Mouse (Mus musculus): Measurements from ENCODE around the gene Zcwpw1. TPM values are rescaled to one million over a fixed set of nuclear protein-coding genes. Genes with fewer than 3 reads are reported as not detected.

Gene Zcwpw1
- total and polyA plus RNA-seq, 3 experiments: 11.1 to 16.0 TPM; not detected in 1

DNA sequence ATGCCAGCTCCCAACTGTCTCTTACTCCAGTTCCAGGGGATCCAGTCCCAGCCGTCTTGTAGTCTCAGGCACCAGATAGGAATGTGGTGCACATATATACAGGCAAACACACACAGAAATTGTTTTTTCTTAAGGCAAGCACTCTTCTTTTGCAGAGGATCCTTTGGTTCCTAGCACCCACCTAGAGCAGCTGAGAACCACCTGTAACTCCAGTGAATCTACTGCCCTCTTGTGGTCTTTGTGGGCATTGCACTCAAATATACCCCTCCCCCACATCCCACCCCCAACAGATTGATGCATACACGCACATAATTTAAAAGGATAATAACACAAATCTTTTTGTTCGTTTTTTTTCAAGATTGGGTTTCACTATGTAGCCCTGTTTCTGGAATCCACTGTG lies 21.3 kb upstream of the Zcwpw1 start:
- no peak overlapping the region for H3K9ac ChIP-seq (ENCODE audit: control insufficient read depth, low read depth, low read length, poor library complexity, severe bottlenecking)
- no peaks in the 10 kb centered on the region for H3K79me2 ChIP-seq (ENCODE audit: control insufficient read depth, insufficient read depth, low read length, poor library complexity)
- no peaks in the 10 kb centered on the region for H3K36me3 ChIP-seq (ENCODE audit: control insufficient read depth in 1 of 2, insufficient read depth in 2 of 2, low read length in 2 of 2)
- TF ChIP-seq TCF12 (IDR thresholded peaks at IDR 0.05; ENCODE audit: low read depth, low read length) (no peak), SIN3A (IDR thresholded peaks at IDR 0.05; ENCODE audit: low read length) (no peak), GATA1 (IDR thresholded peaks at IDR 0.05; ENCODE audit: low read depth, low read length) (no peak), ZKSCAN1 (IDR thresholded peaks at IDR 0.05; ENCODE audit: low read depth, low read length) (no peak), MAX (IDR thresholded peaks at IDR 0.05; ENCODE audit: low read length) (no peak), SMC3 (IDR thresholded peaks at IDR 0.05; ENCODE audit: low read depth, low read length) (peak; percentile 72), MXI1 (IDR thresholded peaks at IDR 0.05; ENCODE audit: low read depth, low read length) (no peak), MAFK (IDR thresholded peaks at IDR 0.05; ENCODE audit: borderline replicate concordance, low read depth, low read length) (no peak), GABPA (IDR thresholded peaks at IDR 0.05; ENCODE audit: low read depth, low read length) (no peak), RAD21 (IDR thresholded peaks at IDR 0.05; ENCODE audit: low read depth, low read length) (peak; percentile 82), ETS1 (IDR thresholded peaks at IDR 0.05; ENCODE audit: low read depth, low read length) (no peak), NELFE (IDR thresholded peaks at IDR 0.05; ENCODE audit: low read depth, low read length) (no peak), MYC (IDR thresholded peaks at IDR 0.05; ENCODE audit: low read depth, low read length) (no peak), ZMIZ1 (IDR thresholded peaks at IDR 0.05; ENCODE audit: low read depth, low read length) (no peak), TAL1 (IDR thresholded peaks at IDR 0.05; ENCODE audit: low read length) (no peak), RCOR1 (IDR thresholded peaks at IDR 0.05; ENCODE audit: low read depth, low read length) (no peak), HCFC1 (IDR thresholded peaks at IDR 0.05; ENCODE audit: low read depth, low read length) (no peak), NRF1 (IDR thresholded peaks at IDR 0.05; ENCODE audit: insufficient read depth, low read depth, low read length, poor library complexity, severe bottlenecking) (no peak), ZNF384 (IDR thresholded peaks at IDR 0.05; ENCODE audit: low read depth, low read length) (no peak), JUND (IDR thresholded peaks at IDR 0.05; ENCODE audit: low read depth, low read length) (no peak), USF2 (IDR thresholded peaks at IDR 0.05; ENCODE audit: borderline replicate concordance in 1 of 2, insufficient read depth in 1 of 2, low read depth in 1 of 2, low read length in 2 of 2) (no peak), USF1 (IDR thresholded peaks at IDR 0.05; ENCODE audit: low read depth, low read length) (no peak), E2F4 (IDR thresholded peaks at IDR 0.05; ENCODE audit: borderline replicate concordance, low read depth, low read length) (no peak), CHD2 (IDR thresholded peaks at IDR 0.05; ENCODE audit: low read length) (peak; percentile 74), ELF1 (IDR thresholded peaks at IDR 0.05; ENCODE audit: low read depth, low read length) (no peak), POLR2A (IDR thresholded peaks at IDR 0.05; ENCODE audit: control insufficient read depth in 1 of 2, insufficient read depth in 1 of 2, low read depth in 1 of 2, low read length in 2 of 2, poor library complexity in 1 of 2) (no peak), TBP (IDR thresholded peaks at IDR 0.05; ENCODE audit: low read depth, low read length) (0 out of 2 replicates have a peak, but pooled peaks have one; percentile 35), POLR2AphosphoS2 (IDR thresholded peaks at IDR 0.05; ENCODE audit: low read length) (no peak), MEF2A (IDR thresholded peaks at IDR 0.05; ENCODE audit: extremely low read depth, insufficient replicate concordance, low read depth, low read length, poor library complexity, severe bottlenecking) (no peak), CHD1 (IDR thresholded peaks at IDR 0.05; ENCODE audit: low read depth, low read length) (no peak), BHLHE40 (IDR thresholded peaks at IDR 0.05; ENCODE audit: borderline replicate concordance, low read depth, low read length) (peak; percentile 49; the same call in 1 of the 2 replicates), EP300 (IDR thresholded peaks at IDR 0.05; ENCODE audit: low read depth in 1 of 2, low read length in 2 of 2) (no peak), POLR2AphosphoS5 (IDR thresholded peaks at IDR 0.05; ENCODE audit: borderline replicate concordance, low read depth, low read length) (no peak), UBTF (IDR thresholded peaks at IDR 0.05; ENCODE audit: borderline replicate concordance, insufficient read depth, low read depth, low read length) (no peak), MYB (IDR thresholded peaks at IDR 0.05; ENCODE audit: low read depth, low read length) (no peak), ZC3H11A (IDR thresholded peaks at IDR 0.05; ENCODE audit: low read depth, low read length) (peak; percentile 69), MAZ (IDR thresholded peaks at IDR 0.05; ENCODE audit: low read depth, low read length) (no peak), KAT2A (conservative IDR thresholded peaks at IDR 0.05; ENCODE audit: low read depth, low read length) (no peak), CTCF (IDR thresholded peaks at IDR 0.05 in 2 of 3, conservative IDR thresholded peaks at IDR 0.05 in 1 of 3; ENCODE audit: control insufficient read depth in 1 of 3, insufficient read depth in 1 of 3, low read depth in 2 of 3, low read length in 3 of 3, poor library complexity in 1 of 3, severe bottlenecking in 1 of 3) (peak; percentile 76 to 85 (median 79))
- no peaks in the 10 kb centered on the region for H3K9me3 ChIP-seq (replicated peaks; ENCODE audit: insufficient read depth, low read length)
- no peaks in the 10 kb centered on the region for H3K4me1 ChIP-seq (ENCODE audit: control insufficient read depth in 1 of 2, insufficient read depth in 2 of 2, low read length in 2 of 2)
- H3K27me3 ChIP-seq (ENCODE audit: control insufficient read depth in 1 of 2, insufficient read depth in 2 of 2, low read length in 2 of 2): no peaks in the 10 kb centered on the region
- no peak overlapping the region for H3K27ac ChIP-seq (ENCODE audit: control insufficient read depth, low read depth, low read length)
- no peak overlapping the region for H3K4me3 ChIP-seq (ENCODE audit: control insufficient read depth in 1 of 2, insufficient read depth in 1 of 2, low read depth in 2 of 2, low read length in 2 of 2)
- DNase-seq (ENCODE audit: low read depth, low spot score): peak; percentile 72
